Mouse (Mus musculus): ENCODE results near the gene Tmem159. TPM values are rescaled to one million over a fixed set of nuclear protein-coding genes. Genes with fewer than 3 reads are reported as not detected.

The Tmem159 gene
- polyA plus RNA-seq, 1 experiment from 2014 or later, result 24.1 TPM

GRCm38 (mm10) chr7:120128951-120129350 lies 26.8 kb downstream of the Tmem159 start:
- 66% methylated on average over 4 of the region's 4 CpGs for WGBS
- H3K27ac ChIP-seq, result no peak overlapping the region
- no peaks in the 10 kb centered on the region for H3K9me3 ChIP-seq (replicated peaks)
- no peak overlapping the region for H3K4me3 ChIP-seq
- H3K4me1 ChIP-seq (replicated peaks), result peaks cover 6% of the 10 kb centered on the region; the same call in 1 of the 2 replicates
- no peak overlapping the region for H3K9ac ChIP-seq
- no peak overlapping the region for H3K4me2 ChIP-seq
- H3K27me3 ChIP-seq, result no peaks in the 10 kb centered on the region
- H3K36me3 ChIP-seq, result no peaks in the 10 kb centered on the region
- ATAC-seq (replicated peaks; ENCODE audit: insufficient number of reproducible peaks, insufficient read depth, low FRiP score, low read depth), result no peak

- H3K4me2 ChIP-seq, result no peak overlapping the region
- H3K27me3 ChIP-seq, result no peaks in the 10 kb centered on the region
- no peak overlapping the region for H3K27ac ChIP-seq
- H3K4me1 ChIP-seq (replicated peaks), result no peaks in the 10 kb centered on the region
- H3K4me3 ChIP-seq, result no peak overlapping the region
- no peak overlapping the region for H3K9ac ChIP-seq
- no peaks in the 10 kb centered on the region for H3K36me3 ChIP-seq
- no peaks in the 10 kb centered on the region for H3K9me3 ChIP-seq (replicated peaks)
- no peak for ATAC-seq (replicated peaks; ENCODE audit: insufficient number of reproducible peaks, insufficient read depth, low FRiP score, low read depth)
- WGBS, result 67% methylated on average over 1 of the region's 1 CpGs
Observed at GRCm38 (mm10) chr7:120142743-120143142, 40.6 kb downstream of the Tmem159 start.

- Histone ChIP-seq H3K4me2 (no peak within 1 kb of the TSS), H3K27me3 (no peaks in the 10 kb centered on the region), H3K9me3 (replicated peaks) (no peaks in the 10 kb centered on the region), H3K4me1 (replicated peaks) (no peaks in the 10 kb centered on the region), H3K4me3 (no peak within 1 kb of the TSS), H3K9ac (no peak within 1 kb of the TSS), H3K36me3 (no peaks in the 10 kb centered on the region), H3K27ac (no peak within 1 kb of the TSS)
- 61% methylated on average over 9 of the region's 9 CpGs for WGBS
- no peak for ATAC-seq (replicated peaks; ENCODE audit: insufficient number of reproducible peaks, insufficient read depth, low FRiP score, low read depth)
Observed at GRCm38 (mm10) chr7:120145191-120145590, 43.0 kb downstream of the Tmem159 start, which contains the start of gene Zp2. Zp2 (minus strand) TSS chr7:120145291.

- no peak overlapping the region for H3K9ac ChIP-seq
- WGBS, result 49% methylated on average over 3 of the region's 3 CpGs
- no peaks in the 10 kb centered on the region for H3K4me1 ChIP-seq (replicated peaks)
- no peak overlapping the region for H3K27ac ChIP-seq
- no peaks in the 10 kb centered on the region for H3K9me3 ChIP-seq (replicated peaks)
- no peak overlapping the region for H3K4me2 ChIP-seq
- no peak overlapping the region for H3K4me3 ChIP-seq
- no peaks in the 10 kb centered on the region; the same call in 1 of the 2 replicates for H3K36me3 ChIP-seq
- ATAC-seq (replicated peaks; ENCODE audit: insufficient number of reproducible peaks, insufficient read depth, low FRiP score, low read depth), result no peak
- no peaks in the 10 kb centered on the region for H3K27me3 ChIP-seq
Observed at GRCm38 (mm10) chr7:120150257-120150656, 48.1 kb downstream of the Tmem159 start.

GRCm38 (mm10) chr7:120150898-120151297 lies 48.7 kb downstream of the Tmem159 start:
- Histone ChIP-seq H3K4me3 (no peak overlapping the region), H3K27me3 (no peaks in the 10 kb centered on the region), H3K36me3 (no peaks in the 10 kb centered on the region; the same call in 1 of the 2 replicates), H3K27ac (no peak overlapping the region), H3K4me2 (no peak overlapping the region), H3K9me3 (replicated peaks) (no peaks in the 10 kb centered on the region), H3K9ac (no peak overlapping the region), H3K4me1 (replicated peaks) (no peaks in the 10 kb centered on the region)
- WGBS, result 74% methylated on average over 2 of the region's 2 CpGs
- ATAC-seq (replicated peaks; ENCODE audit: insufficient number of reproducible peaks, insufficient read depth, low FRiP score, low read depth), result no peak

GRCm38 (mm10) chr7:120156841-120157409 lies 54.8 kb downstream of the Tmem159 start:
- WGBS, result 44% methylated on average over 2 of the region's 2 CpGs
- Histone ChIP-seq H3K9me3 (replicated peaks) (no peaks in the 10 kb centered on the region), H3K4me2 (no peak overlapping the region), H3K4me1 (replicated peaks) (no peaks in the 10 kb centered on the region), H3K4me3 (no peak overlapping the region), H3K9ac (no peak overlapping the region), H3K27me3 (no peaks in the 10 kb centered on the region), H3K27ac (no peak overlapping the region), H3K36me3 (no peaks in the 10 kb centered on the region; the same call in 1 of the 2 replicates)
- no peak for ATAC-seq (replicated peaks; ENCODE audit: insufficient number of reproducible peaks, insufficient read depth, low FRiP score, low read depth)

GRCm38 (mm10) chr7:120157575-120158061 lies 55.5 kb downstream of the Tmem159 start:
- ATAC-seq (replicated peaks; ENCODE audit: insufficient number of reproducible peaks, insufficient read depth, low FRiP score, low read depth), result no peak
- WGBS, result 53% methylated on average over 5 of the region's 5 CpGs
- Histone ChIP-seq H3K36me3 (no peaks in the 10 kb centered on the region; the same call in 1 of the 2 replicates), H3K9ac (no peak overlapping the region), H3K4me3 (no peak overlapping the region), H3K9me3 (replicated peaks) (no peaks in the 10 kb centered on the region), H3K4me2 (no peak overlapping the region), H3K4me1 (replicated peaks) (no peaks in the 10 kb centered on the region), H3K27ac (no peak overlapping the region), H3K27me3 (no peaks in the 10 kb centered on the region)

GRCm38 (mm10) chr7:120158121-120158613 lies 56.0 kb downstream of the Tmem159 start:
- no peak overlapping the region for H3K4me2 ChIP-seq
- H3K27me3 ChIP-seq, result no peaks in the 10 kb centered on the region
- no peak overlapping the region for H3K9ac ChIP-seq
- ATAC-seq (replicated peaks; ENCODE audit: insufficient number of reproducible peaks, insufficient read depth, low FRiP score, low read depth), result no peak
- H3K27ac ChIP-seq, result no peak overlapping the region
- H3K9me3 ChIP-seq (replicated peaks), result no peaks in the 10 kb centered on the region
- no peaks in the 10 kb centered on the region for H3K4me1 ChIP-seq (replicated peaks)
- 40% methylated on average over 4 of the region's 4 CpGs for WGBS
- H3K36me3 ChIP-seq, result no peaks in the 10 kb centered on the region; the same call in 1 of the 2 replicates
- H3K4me3 ChIP-seq, result no peak overlapping the region

GRCm38 (mm10) chr7:120163581-120164251 lies 61.6 kb downstream of the Tmem159 start:
- H3K9me3 ChIP-seq (replicated peaks), result no peaks in the 10 kb centered on the region
- H3K27me3 ChIP-seq, result no peaks in the 10 kb centered on the region
- no peak overlapping the region for H3K9ac ChIP-seq
- no peak overlapping the region for H3K4me3 ChIP-seq
- H3K27ac ChIP-seq, result no peak overlapping the region
- H3K4me1 ChIP-seq (replicated peaks), result no peaks in the 10 kb centered on the region
- no peak for ATAC-seq (replicated peaks; ENCODE audit: insufficient number of reproducible peaks, insufficient read depth, low FRiP score, low read depth)
- no peaks in the 10 kb centered on the region for H3K36me3 ChIP-seq
- no peak overlapping the region for H3K4me2 ChIP-seq
- WGBS, result 80% methylated on average over 11 of the region's 11 CpGs

Data from heart, embryonic 15.5 days (tissue).